Mouse (Mus musculus) midbrain, postnatal 0 days (tissue): ENCODE measurements at regions not wholly inside any gene's neighbourhood (a gene's known extent, or its start where the extent isn't known, plus 50 kb on each side); places are given as distances from the start of the nearest gene placed in this dataset.

ENCODE experiments used
- ATAC-seq: fragments of 200-750 bp; cut with Nextera tagmentation; 2 replicates; pipeline ENCODE4 v1.8.0; 2017; ENCODE audit warnings: moderate number of reproducible peaks, mild to moderate bottlenecking, moderate TSS enrichment, moderate library complexity; ENCODE audit not compliant: low FRiP score
- DNase-seq: peaks from one replicate; pipeline ENCODE4 v3.0.0-alpha.2; 2015; ENCODE audit warnings: low spot score
- H3K27ac ChIP-seq: fragments of 300-500 bp; sonication (generic); 2 replicates; pipeline ENCODE4 v1.5.1; 2014; ENCODE audit warnings: low read depth, mild to moderate bottlenecking, low read length, mixed read lengths
- H3K27me3 ChIP-seq: fragments of 300-500 bp; sonication (generic); 2 replicates; pipeline ENCODE4 v1.6.1; 2014; ENCODE audit warnings: low read length, control low read depth, mixed read lengths; ENCODE audit not compliant: insufficient read depth
- H3K36me3 ChIP-seq: fragments of 300-500 bp; sonication (generic); 2 replicates; pipeline ENCODE4 v1.6.1; 2014; ENCODE audit warnings: low read length, control low read depth, mixed read lengths; ENCODE audit not compliant: insufficient read depth
- H3K4me1 ChIP-seq: fragments of 300-500 bp; sonication (generic); 2 replicates; pipeline ENCODE4 v1.6.1; 2014; ENCODE audit warnings: mild to moderate bottlenecking, control low read depth, antibody characterized with exemption, low read length, mixed read lengths; ENCODE audit not compliant: insufficient read depth
- H3K4me2 ChIP-seq: fragments of 300-500 bp; sonication (generic); 2 replicates; pipeline ENCODE4 v1.6.1; 2014; ENCODE audit warnings: low read depth, mild to moderate bottlenecking, low read length, mixed read lengths; ENCODE audit not compliant: poor library complexity, severe bottlenecking
- H3K4me3 ChIP-seq: fragments of 300-500 bp; sonication (generic); 2 replicates; pipeline ENCODE4 v1.5.1; 2014; ENCODE audit warnings: low read depth, mild to moderate bottlenecking, low read length, moderate library complexity
- H3K9ac ChIP-seq: fragments of 300-500 bp; sonication (generic); replicated peaks from 2 replicates; pipeline ENCODE4 v1.6.1; 2014; ENCODE audit warnings: mild to moderate bottlenecking, low read length, moderate library complexity, mixed read lengths; ENCODE audit not compliant: poor library complexity, severe bottlenecking
- H3K9me3 ChIP-seq: fragments of 300-500 bp; sonication (generic); 2 replicates; pipeline ENCODE4 v1.6.1; 2016; ENCODE audit warnings: low read length, control low read depth
- CTCF ChIP-seq: IDR thresholded peaks from 2 replicates; pipeline ENCODE4 v1.5.1; 2016; ENCODE audit warnings: antibody characterized with exemption, mild to moderate bottlenecking
- WGBS: fragments of 180-500 bp; shearing (Covaris S2); extraction: QIAGEN DNeasy Blood & Tissue Kit; methylation state at CpG from one replicate; pipeline ENCODE4 v1.1.7; 2014; 5-methylcytosine and 5-hydroxymethylcytosine counted together

DNA sequence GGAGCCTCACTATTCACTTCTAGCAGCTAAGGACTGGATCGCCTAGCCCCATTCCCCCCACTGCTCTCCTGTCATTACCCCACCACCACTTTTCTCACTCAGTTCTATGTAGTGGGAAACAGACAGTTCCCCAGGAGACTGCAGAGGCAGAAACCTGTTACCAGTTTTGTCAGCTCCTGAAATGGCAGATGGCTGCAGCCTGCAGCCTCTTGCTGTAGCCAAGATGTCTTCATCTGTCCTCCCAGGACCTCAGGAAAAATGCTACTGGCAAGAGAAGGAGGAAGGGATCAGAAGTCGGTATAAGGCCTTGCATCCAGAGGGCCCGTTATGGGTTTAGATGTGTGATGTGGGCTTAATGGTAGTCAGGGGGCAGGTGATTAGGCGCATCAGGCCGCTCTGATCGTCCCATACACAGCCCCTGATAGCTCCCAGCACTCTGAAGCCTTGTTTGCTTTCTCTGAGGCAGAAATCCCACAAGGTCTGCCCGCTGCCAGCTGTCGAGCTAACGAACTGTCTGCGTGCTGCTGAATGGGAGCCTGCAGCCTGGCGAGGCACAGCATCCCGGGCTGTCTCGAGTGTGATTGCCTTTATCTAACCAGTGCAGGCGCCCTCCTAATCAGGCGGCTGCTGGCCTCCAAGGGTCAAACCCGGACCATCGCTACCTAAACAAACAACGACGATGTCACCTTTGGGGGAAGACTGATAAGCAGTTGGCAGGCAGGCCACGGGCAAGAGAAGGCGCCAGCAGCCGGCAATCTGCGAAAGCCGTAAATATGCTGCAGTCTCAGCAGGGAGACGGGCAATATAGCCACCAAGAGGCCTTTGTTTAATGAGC lies 236.3 kb upstream of the Npvf start:
- Histone ChIP-seq H3K9ac (peak overlapping the region; percentile 44; the same call in 1 of the 2 replicates), H3K4me1 (peaks cover 6% of the 10 kb centered on the region; the same call in 1 of the 2 replicates), H3K27ac (peak overlapping the region; percentile 63), H3K4me3 (no peak overlapping the region), H3K27me3 (no peaks in the 10 kb centered on the region), H3K36me3 (no peaks in the 10 kb centered on the region), H3K4me2 (peak overlapping the region; percentile 15; the same call in 1 of the 2 replicates), H3K9me3 (no peaks in the 10 kb centered on the region)
- no peak for TF ChIP-seq CTCF
- WGBS = 12% methylated on average over 25 of the region's 25 CpGs
- peak; percentile 75 for ATAC-seq
- peak; percentile 87 for DNase-seq

DNA sequence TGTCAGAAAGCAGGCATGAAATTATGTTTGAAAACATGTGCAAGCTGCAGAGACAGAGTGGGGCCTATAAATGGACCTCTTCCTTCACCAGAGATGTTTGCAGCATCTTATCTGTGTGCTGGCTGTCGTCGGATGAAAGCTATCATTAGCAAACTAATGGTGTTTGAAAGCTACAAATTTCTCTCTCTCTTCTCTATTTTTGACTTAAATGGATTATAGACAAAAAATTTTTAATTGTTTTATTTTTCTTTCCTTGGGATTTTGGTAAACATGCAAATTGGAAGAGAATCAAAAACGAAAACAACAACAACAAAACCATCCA lies 236.9 kb upstream of the Npvf start:
- ATAC-seq (no peak), DNase-seq (no peak)
- Histone ChIP-seq H3K4me2 (no peak overlapping the region; the same call in 1 of the 2 replicates), H3K9me3 (no peaks in the 10 kb centered on the region), H3K27me3 (no peaks in the 10 kb centered on the region), H3K9ac (0 out of 2 replicates have a peak overlapping the region, but pooled peaks have one; percentile 44), H3K4me1 (peaks cover 6% of the 10 kb centered on the region; the same call in 1 of the 2 replicates), H3K27ac (peak overlapping the region; percentile 63), H3K4me3 (no peak overlapping the region), H3K36me3 (no peaks in the 10 kb centered on the region)
- no peak for TF ChIP-seq CTCF
- WGBS = 43% methylated on average over 3 of the region's 3 CpGs

DNA sequence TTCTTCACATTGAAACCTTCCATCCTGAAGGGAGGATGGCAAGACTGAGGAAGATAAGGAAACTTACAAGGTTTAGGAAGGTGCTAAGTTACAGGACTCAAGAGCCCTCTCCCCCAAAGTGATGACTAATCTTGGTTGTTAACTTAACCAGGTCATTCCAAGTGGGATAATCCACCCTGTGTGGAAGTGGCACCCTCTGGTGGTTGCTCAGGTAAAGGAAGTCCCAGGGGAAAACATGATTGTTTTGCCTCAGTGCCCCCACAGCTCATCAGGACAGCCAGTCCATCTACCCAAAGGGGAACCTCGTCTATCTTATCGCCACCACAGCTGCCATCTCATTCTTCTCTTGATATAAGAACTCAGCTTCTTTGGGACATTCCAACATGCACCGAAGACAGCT lies 244.6 kb upstream of the Npvf start:
- Histone ChIP-seq H3K4me2 (no peak overlapping the region), H3K9ac (no peak overlapping the region), H3K27me3 (no peaks in the 10 kb centered on the region), H3K27ac (no peak overlapping the region), H3K4me1 (no peaks in the 10 kb centered on the region), H3K36me3 (no peaks in the 10 kb centered on the region), H3K9me3 (0 out of 2 replicates have a peak, but pooled peaks cover 2% of the 10 kb centered on the region), H3K4me3 (no peak overlapping the region)
- no peak for DNase-seq
- 0 out of 2 replicates have a peak, but pooled peaks have one; percentile 9 for TF ChIP-seq CTCF
- ATAC-seq = no peak
- WGBS = 96% methylated on average over 3 of the region's 3 CpGs

DNA sequence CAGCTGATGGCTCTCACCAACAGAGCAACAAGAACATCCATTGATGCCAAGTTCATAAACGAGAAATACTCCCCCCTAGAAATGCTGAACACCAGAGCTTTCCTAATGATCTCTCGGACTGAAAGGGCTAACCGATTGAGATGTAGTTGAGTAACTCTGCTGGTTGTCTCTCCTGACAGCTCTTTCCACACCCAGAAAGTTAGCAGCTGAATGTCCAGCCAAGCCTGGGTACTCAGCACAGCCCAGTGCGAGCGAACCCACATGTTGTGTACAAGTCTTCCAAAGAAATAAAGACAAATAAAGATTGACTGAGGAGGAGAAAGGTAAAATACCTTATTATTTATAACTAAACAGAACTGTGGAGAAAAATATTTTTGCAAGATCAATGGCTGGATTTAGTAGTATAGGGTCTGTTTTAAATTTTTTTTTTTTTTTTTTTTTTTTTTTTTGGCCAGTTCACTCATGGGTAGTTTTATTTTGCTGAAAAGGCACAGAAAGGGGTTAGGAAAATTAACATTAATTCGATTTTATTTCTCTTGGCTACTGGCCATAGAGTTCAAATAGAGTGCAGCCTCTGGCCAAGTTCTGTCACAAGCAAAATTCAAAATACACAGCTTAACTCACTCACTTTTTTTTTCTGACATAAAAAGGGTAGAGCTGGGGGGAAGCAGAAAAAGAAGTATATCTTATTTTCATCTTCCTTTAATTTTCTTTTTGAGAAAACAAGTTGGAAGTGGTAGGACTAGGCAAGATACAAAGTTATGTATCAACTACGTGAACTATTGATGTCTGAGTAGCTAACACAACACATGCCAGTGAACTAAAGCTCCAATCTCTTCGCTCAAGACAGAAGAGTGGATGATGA lies 261.2 kb upstream of the Npvf start:
- ATAC-seq (no peak), DNase-seq (no peak)
- no peaks in the 10 kb centered on the region for H3K36me3 ChIP-seq
- H3K9ac ChIP-seq = no peak overlapping the region
- H3K4me1 ChIP-seq = no peaks in the 10 kb centered on the region
- WGBS = 76% methylated on average over 8 of the region's 8 CpGs
- no peak overlapping the region for H3K4me2 ChIP-seq
- no peak overlapping the region for H3K27ac ChIP-seq
- TF ChIP-seq CTCF = no peak
- H3K4me3 ChIP-seq = no peak overlapping the region
- H3K27me3 ChIP-seq = no peaks in the 10 kb centered on the region
- H3K9me3 ChIP-seq = no peaks in the 10 kb centered on the region

DNA sequence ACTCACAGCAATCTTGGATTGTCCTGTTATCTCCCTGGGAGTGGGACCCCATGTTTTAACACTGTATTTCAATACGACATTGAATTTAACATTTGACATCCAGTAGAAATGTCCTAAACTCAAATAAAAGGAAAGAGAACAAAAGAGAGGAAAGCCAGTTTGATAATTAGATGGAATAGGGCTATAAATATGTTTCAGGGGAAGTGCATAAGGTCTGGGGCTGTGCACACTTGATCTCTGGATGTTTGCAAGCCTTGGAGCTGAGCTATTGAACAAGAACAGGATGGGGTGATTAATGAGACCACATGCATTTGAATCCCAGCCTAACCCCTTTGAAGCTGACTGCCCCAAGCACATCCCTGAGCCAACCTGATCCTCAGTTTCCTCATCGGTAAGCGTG lies 264.0 kb upstream of the Npvf start:
- no peak overlapping the region for H3K4me2 ChIP-seq
- no peaks in the 10 kb centered on the region for H3K9me3 ChIP-seq
- no peak overlapping the region for H3K9ac ChIP-seq
- DNase-seq (no peak), ATAC-seq (no peak)
- 75% methylated on average over 3 of the region's 3 CpGs for whole genome bisulfite sequencing
- H3K4me3 ChIP-seq = no peak overlapping the region
- H3K27me3 ChIP-seq = no peaks in the 10 kb centered on the region
- no peaks in the 10 kb centered on the region for H3K4me1 ChIP-seq
- H3K36me3 ChIP-seq = no peaks in the 10 kb centered on the region
- no peak for TF ChIP-seq CTCF
- no peak overlapping the region for H3K27ac ChIP-seq

DNA sequence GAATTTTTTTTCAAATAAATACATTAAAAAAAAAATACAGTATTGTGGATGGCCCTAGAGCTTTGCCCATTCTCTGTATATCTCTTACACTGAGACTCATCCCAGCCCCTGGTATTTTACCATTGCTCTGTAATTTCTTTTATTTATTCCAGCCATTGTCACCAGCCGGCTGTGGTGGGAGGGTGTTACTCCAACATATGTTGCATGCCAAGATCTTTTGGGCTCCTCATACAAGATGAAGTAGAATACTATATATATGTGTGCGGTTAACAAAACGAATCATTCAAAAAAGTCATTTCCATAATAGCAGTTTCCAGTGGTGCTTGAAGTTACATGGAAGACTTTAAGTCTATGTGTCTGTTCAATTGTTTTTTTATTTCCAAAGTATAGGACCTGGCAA lies 268.0 kb upstream of the Npvf start:
- ATAC-seq = no peak

More for the DNA sequence above, 268.0 kb upstream of the Npvf start:
- Histone ChIP-seq H3K9me3 (no peaks in the 10 kb centered on the region), H3K27ac (no peak overlapping the region), H3K4me1 (no peaks in the 10 kb centered on the region), H3K4me3 (no peak overlapping the region), H3K9ac (no peak overlapping the region), H3K27me3 (no peaks in the 10 kb centered on the region), H3K36me3 (no peaks in the 10 kb centered on the region), H3K4me2 (no peak overlapping the region)
- no peak for TF ChIP-seq CTCF
- WGBS = 96% methylated on average over 3 of the region's 3 CpGs
- no peak for DNase-seq
